12 mouse cellular contexts compared by ENCODE assay signal in genomic region chr7:118919261-118920006, GRCm38 (mm10).
A peak's percentile ranks its signal among the peaks of the same experiment; 100 is the strongest.
DNase-seq lines count a peak whose midpoint lies in the region; ATAC-seq and TF ChIP-seq lines count a peak whose summit lies in the region.
"Had no signal": no experiment of that assay in that cellular context is flagged by ENCODE, and none has a peak within 500 bp of the region (broad histone marks: within the 10 kb centered on the region; RNA-seq: fewer than 3 reads in every experiment).

No protein-coding gene starts in this region.

- WGBS in midbrain, embryonic 11.5 days = 54% methylated on average over 10 of the region's 10 CpGs
- WGBS in midbrain, embryonic 16.5 days = 47% methylated on average over 10 of the region's 10 CpGs
- WGBS in hindbrain, postnatal 0 days = 44% methylated on average over 10 of the region's 10 CpGs

- H3K4me3 ChIP-seq in midbrain, embryonic 11.5 days (ENCODE audit: low read depth, low read length) = no peak overlapping the region
- no peak overlapping the region for H3K4me3 ChIP-seq in midbrain, embryonic 16.5 days (ENCODE audit: low read depth, low read length)
- no peak overlapping the region for H3K4me3 ChIP-seq in hindbrain, postnatal 0 days (ENCODE audit: low read length)
- H3K4me3 ChIP-seq: liver, embryonic 12.5 days had no signal

- no peak for TF ChIP-seq CTCF in hindbrain, postnatal 0 days (IDR thresholded peaks at IDR 0.05; ENCODE audit: low read depth)

- no peaks in the 10 kb centered on the region for H3K36me3 ChIP-seq in midbrain, embryonic 11.5 days (ENCODE audit: control insufficient read depth, insufficient read depth, low read length)
- H3K36me3 ChIP-seq in midbrain, embryonic 16.5 days (ENCODE audit: control insufficient read depth, insufficient read depth, low read length) = no peaks in the 10 kb centered on the region
- no peaks in the 10 kb centered on the region for H3K36me3 ChIP-seq in hindbrain, postnatal 0 days (ENCODE audit: insufficient read depth, low read length)
- H3K36me3 ChIP-seq: G1E; liver, embryonic 12.5 days had no signal

- H3K27ac ChIP-seq in midbrain, embryonic 11.5 days (ENCODE audit: low read depth, low read length) = peak overlapping the region; percentile 68
- H3K27ac ChIP-seq in midbrain, embryonic 16.5 days (ENCODE audit: low read length) = no peak overlapping the region
- H3K27ac ChIP-seq in hindbrain, postnatal 0 days = no peak overlapping the region
- H3K27ac ChIP-seq: liver, embryonic 12.5 days had no signal

- H3K9me3 ChIP-seq in midbrain, embryonic 11.5 days (ENCODE audit: control insufficient read depth, low read length) = no peaks in the 10 kb centered on the region
- H3K9me3 ChIP-seq in midbrain, embryonic 16.5 days (replicated peaks; ENCODE audit: control insufficient read depth, low read length, poor library complexity, severe bottlenecking) = no peaks in the 10 kb centered on the region
- no peaks in the 10 kb centered on the region for H3K9me3 ChIP-seq in hindbrain, postnatal 0 days (ENCODE audit: low read length)
- H3K9me3 ChIP-seq: G1E; liver, embryonic 12.5 days had no signal

- peak; percentile 40 to 45 for DNase-seq in adrenal gland, postnatal 36 days
- no peak for DNase-seq in adrenal gland, adult 8-10 months
- DNase-seq in midbrain, embryonic 11.5 days (ENCODE audit: low spot score, missing footprints) = no peak
- peak; percentile 63 for DNase-seq in hindbrain, postnatal 0 days (ENCODE audit: low spot score)
- peak; percentile 78 for DNase-seq in retina, postnatal 1 day
- DNase-seq in testis, postnatal 10 days (ENCODE audit: low spot score) = no peak
- no peak for DNase-seq in heart, postnatal 36 days
- DNase-seq: kidney, postnatal 14 days; thymus, postnatal 25 days had no signal

- H3K4me1 ChIP-seq in midbrain, embryonic 11.5 days (ENCODE audit: control insufficient read depth, insufficient read depth, low read length) = 0 out of 2 replicates have a peak, but pooled peaks cover 3% of the 10 kb centered on the region
- no peaks in the 10 kb centered on the region; the same call in 1 of the 2 replicates for H3K4me1 ChIP-seq in midbrain, embryonic 16.5 days (ENCODE audit: control insufficient read depth, insufficient read depth, low read length)
- H3K4me1 ChIP-seq in hindbrain, postnatal 0 days (ENCODE audit: insufficient read depth, low read length) = no peaks in the 10 kb centered on the region
- H3K4me1 ChIP-seq: liver, embryonic 12.5 days had no signal

- peak; percentile 77 for ATAC-seq in midbrain, embryonic 11.5 days (ENCODE audit: low FRiP score)
- no peak for ATAC-seq in midbrain, embryonic 16.5 days
- ATAC-seq in hindbrain, postnatal 0 days = no peak; the same call in 1 of the 2 replicates
- ATAC-seq: liver, embryonic 12.5 days had no signal

- H3K27me3 ChIP-seq in midbrain, embryonic 11.5 days (ENCODE audit: control insufficient read depth, insufficient read depth, low read length) = no peaks in the 10 kb centered on the region
- H3K27me3 ChIP-seq in midbrain, embryonic 16.5 days (ENCODE audit: control insufficient read depth, insufficient read depth, low read depth, low read length) = no peaks in the 10 kb centered on the region
- no peaks in the 10 kb centered on the region for H3K27me3 ChIP-seq in hindbrain, postnatal 0 days (ENCODE audit: insufficient read depth, low read length)
- H3K27me3 ChIP-seq: liver, embryonic 12.5 days had no signal

- H3K9ac ChIP-seq in midbrain, embryonic 11.5 days (ENCODE audit: low read length) = no peak overlapping the region
- no peak overlapping the region for H3K9ac ChIP-seq in midbrain, embryonic 16.5 days (ENCODE audit: low read depth, low read length)
- no peak overlapping the region for H3K9ac ChIP-seq in hindbrain, postnatal 0 days (replicated peaks; ENCODE audit: low read length)
- H3K9ac ChIP-seq: liver, embryonic 12.5 days had no signal

- no peak overlapping the region for H3K4me2 ChIP-seq in midbrain, embryonic 11.5 days
- H3K4me2 ChIP-seq in midbrain, embryonic 16.5 days (ENCODE audit: low read length) = no peak overlapping the region
- no peak overlapping the region for H3K4me2 ChIP-seq in hindbrain, postnatal 0 days (ENCODE audit: low read depth, low read length)
- H3K4me2 ChIP-seq: liver, embryonic 12.5 days had no signal

- intact Hi-C loops in heart, postnatal 36 days (cut with DNase I) = loop anchor here (5.0 kb wide), 1 partner anchor 62 kb away; the partner anchor contains the start of genes Iqck and Knop1

Comparison
In these comparisons a context has a peak if more than half of its experiments do, and no peak if none do; other contexts are left out.
1. DNase-seq: peak in adrenal gland, postnatal 36 days (2 of 2), hindbrain, postnatal 0 days (single experiment) and retina, postnatal 1 day (single experiment); none in adrenal gland, adult 8-10 months (single experiment), midbrain, embryonic 11.5 days (single experiment), testis, postnatal 10 days (single experiment) and heart, postnatal 36 days (0 of 2).